31 mouse cellular contexts compared by ENCODE assay signal in the genomic region with DNA sequence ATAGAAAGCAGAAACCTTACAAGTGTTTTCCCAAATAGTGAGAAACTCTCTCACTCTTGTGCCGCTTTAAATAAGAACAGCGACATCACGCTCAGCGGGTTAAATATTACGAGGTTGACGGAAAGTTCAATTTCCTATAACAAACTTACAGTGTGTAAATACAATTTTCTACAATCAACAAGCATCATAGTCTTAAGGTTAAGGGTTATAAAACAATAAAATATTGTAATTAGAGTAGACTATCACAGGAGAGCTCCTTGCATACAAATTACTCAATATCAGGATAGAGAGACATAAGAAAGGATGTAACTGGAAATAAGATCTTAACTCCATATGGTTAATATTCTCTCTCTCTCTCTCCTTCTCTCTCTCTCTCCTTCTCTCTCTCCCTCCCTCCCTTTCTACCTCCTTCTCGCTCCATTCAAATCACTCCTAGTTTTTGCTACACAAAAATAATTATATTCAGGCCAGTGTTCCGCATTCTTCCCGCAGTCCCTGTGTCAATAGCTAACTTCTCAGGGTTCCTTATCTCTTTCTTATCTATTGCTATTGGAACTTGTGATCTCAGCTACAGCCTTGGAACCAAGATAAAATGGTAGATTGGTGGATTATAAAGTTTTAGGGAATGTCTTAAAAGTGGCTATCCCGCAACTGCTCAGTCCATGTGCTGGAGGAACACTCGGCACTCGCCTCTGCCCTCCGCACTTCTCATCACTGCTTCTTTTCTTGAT.
"Had no signal": no experiment of that assay in that cellular context is flagged by ENCODE, and none has a peak within 500 bp of the region (broad histone marks: within the 10 kb centered on the region; RNA-seq: fewer than 3 reads in every experiment).

No protein-coding gene starts in this region.

- ATAC-seq: liver, embryonic 12.5 days; liver, postnatal 0 days; lung, postnatal 0 days; midbrain, embryonic 13.5 days; midbrain, embryonic 15.5 days; midbrain, embryonic 16.5 days had no signal

- H3K4me2 ChIP-seq: limb, embryonic 12.5 days; limb, embryonic 13.5 days; limb, embryonic 15.5 days; liver, embryonic 11.5 days; liver, embryonic 12.5 days; liver, embryonic 13.5 days; liver, embryonic 15.5 days; lung, embryonic 14.5 days; lung, embryonic 15.5 days; midbrain, embryonic 11.5 days; midbrain, embryonic 12.5 days; midbrain, embryonic 13.5 days; midbrain, embryonic 15.5 days had no signal

- H3K4me1 ChIP-seq: limb, embryonic 10.5 days; limb, embryonic 12.5 days; liver, embryonic 12.5 days; liver, embryonic 13.5 days; liver, embryonic 15.5 days; megakaryocyte, embryonic 14.5 days; midbrain, embryonic 10.5 days; midbrain, embryonic 12.5 days; midbrain, embryonic 13.5 days; midbrain, embryonic 15.5 days had no signal

- H3K4me3 ChIP-seq: limb, embryonic 10.5 days; limb, embryonic 12.5 days; limb, embryonic 13.5 days; limb, embryonic 15.5 days; liver, embryonic 12.5 days; liver, embryonic 13.5 days; liver, embryonic 15.5 days; lung, embryonic 15.5 days; megakaryocyte, embryonic 14.5 days; midbrain, embryonic 10.5 days; midbrain, embryonic 12.5 days; midbrain, embryonic 13.5 days; midbrain, embryonic 15.5 days; myocyte had no signal

- H3K36me3 ChIP-seq: limb, embryonic 10.5 days; limb, embryonic 12.5 days; limb, embryonic 13.5 days; limb, embryonic 15.5 days; liver, embryonic 12.5 days; liver, embryonic 13.5 days; liver, embryonic 15.5 days; lung, embryonic 15.5 days; midbrain, embryonic 10.5 days; midbrain, embryonic 12.5 days; midbrain, embryonic 13.5 days; midbrain, embryonic 15.5 days had no signal

- H3K27me3 ChIP-seq: limb, embryonic 12.5 days; limb, embryonic 15.5 days; liver, embryonic 13.5 days; liver, embryonic 15.5 days; lung, embryonic 15.5 days; midbrain, embryonic 13.5 days; midbrain, embryonic 15.5 days had no signal

- H3K27ac ChIP-seq: limb, embryonic 10.5 days; limb, embryonic 12.5 days; limb, embryonic 13.5 days; limb, embryonic 15.5 days; liver, embryonic 12.5 days; liver, embryonic 13.5 days; liver, embryonic 14.5 days; liver, embryonic 15.5 days; lung, embryonic 15.5 days; macrophage; midbrain, embryonic 10.5 days; midbrain, embryonic 12.5 days; midbrain, embryonic 13.5 days; midbrain, embryonic 15.5 days had no signal

- DNase-seq: left cerebral cortex, postnatal 4 days; liver; liver, embryonic 13.5 days; liver, postnatal 0 days; lung, adult 18-20 months; lung, adult 2 months; lung, embryonic 14.5 days; lung, postnatal 10 days; lung, postnatal 14 days; lung, postnatal 36 days; lung, postnatal 4 days; midbrain, embryonic 14.5 days had no signal

- H3K9me3 ChIP-seq: limb, embryonic 10.5 days; limb, embryonic 12.5 days; limb, embryonic 13.5 days; limb, embryonic 15.5 days; liver, embryonic 12.5 days; liver, embryonic 13.5 days; liver, embryonic 15.5 days; lung, embryonic 15.5 days; megakaryocyte, embryonic 14.5 days; midbrain, embryonic 10.5 days; midbrain, embryonic 12.5 days; midbrain, embryonic 13.5 days; midbrain, embryonic 15.5 days had no signal

- H3K9ac ChIP-seq: limb, embryonic 12.5 days; limb, embryonic 13.5 days; limb, embryonic 15.5 days; liver, embryonic 12.5 days; liver, embryonic 13.5 days; liver, embryonic 14.5 days; liver, embryonic 15.5 days; liver, postnatal 0 days; lung, embryonic 14.5 days; lung, embryonic 15.5 days; midbrain, embryonic 12.5 days; midbrain, embryonic 13.5 days; midbrain, embryonic 15.5 days had no signal
